Mouse (Mus musculus) ES-Bruce4 (cell line): ENCODE measurements at regions not wholly inside any gene's neighbourhood (a gene's known extent, or its start where the extent isn't known, plus 50 kb on each side); places are given as distances from the start of the nearest gene placed in this dataset.

Experiments used
- H3K27ac ChIP-seq: 2 replicates; pipeline ENCODE4 v1.5.1; 2012; ENCODE audit warnings: low read length, inconsistent platforms; ENCODE audit not compliant: insufficient read depth
- H3K27me3 ChIP-seq: 2 replicates; pipeline ENCODE4 v1.6.1; 2012; ENCODE audit warnings: mild to moderate bottlenecking, low read length, inconsistent platforms; ENCODE audit not compliant: control insufficient read depth, poor library complexity, insufficient read depth, severe bottlenecking
- H3K36me3 ChIP-seq: 2 replicates; pipeline ENCODE4 v1.6.1; 2012; ENCODE audit warnings: inconsistent platforms, mild to moderate bottlenecking, low read length, moderate library complexity; ENCODE audit not compliant: control insufficient read depth, poor library complexity, insufficient read depth, severe bottlenecking
- H3K4me1 ChIP-seq: one replicate; pipeline ENCODE4 v1.8.1; 2011; ENCODE audit warnings: low read length; ENCODE audit not compliant: control insufficient read depth, insufficient read depth
- H3K4me3 ChIP-seq: 2 replicates; pipeline ENCODE4 v1.5.1; 2011; ENCODE audit warnings: low read depth, mild to moderate bottlenecking, low read length
- H3K9ac ChIP-seq: 2 replicates; pipeline ENCODE4 v1.6.1; 2012; ENCODE audit warnings: low read depth, mild to moderate bottlenecking, inconsistent platforms; ENCODE audit not compliant: poor library complexity, severe bottlenecking
- H3K9me3 ChIP-seq: replicated peaks from 2 replicates; pipeline ENCODE4 v1.6.1; 2012; ENCODE audit warnings: mild to moderate bottlenecking, low read length, inconsistent platforms; ENCODE audit not compliant: control insufficient read depth, poor library complexity, insufficient read depth, severe bottlenecking
- CTCF ChIP-seq: IDR thresholded peaks from one replicate; pipeline ENCODE4 v1.8.1; 2011; ENCODE audit warnings: low read depth, low read length
- EP300 ChIP-seq: IDR thresholded peaks from 2 replicates; pipeline ENCODE4 v1.6.1; 2011; ENCODE audit warnings: low read depth, low read length; ENCODE audit not compliant: insufficient read depth
- POLR2A ChIP-seq: IDR thresholded peaks from one replicate; pipeline ENCODE4 v1.8.1; 2011; ENCODE audit warnings: low read length; ENCODE audit not compliant: insufficient read depth

GRCm38 (mm10) chr7:124455659-124456058, 473.0 kb downstream of the Hs3st4 start:
- no peak overlapping the region for H3K27ac ChIP-seq
- H3K9me3 ChIP-seq: no peaks in the 10 kb centered on the region
- H3K4me1 ChIP-seq: no peaks in the 10 kb centered on the region
- no peaks in the 10 kb centered on the region for H3K27me3 ChIP-seq
- no peak overlapping the region for H3K4me3 ChIP-seq
- H3K36me3 ChIP-seq: no peaks in the 10 kb centered on the region
- H3K9ac ChIP-seq: no peak overlapping the region
- no peak for TF ChIP-seq CTCF
- no peak for TF ChIP-seq EP300
- no peak for TF ChIP-seq POLR2A

DNA sequence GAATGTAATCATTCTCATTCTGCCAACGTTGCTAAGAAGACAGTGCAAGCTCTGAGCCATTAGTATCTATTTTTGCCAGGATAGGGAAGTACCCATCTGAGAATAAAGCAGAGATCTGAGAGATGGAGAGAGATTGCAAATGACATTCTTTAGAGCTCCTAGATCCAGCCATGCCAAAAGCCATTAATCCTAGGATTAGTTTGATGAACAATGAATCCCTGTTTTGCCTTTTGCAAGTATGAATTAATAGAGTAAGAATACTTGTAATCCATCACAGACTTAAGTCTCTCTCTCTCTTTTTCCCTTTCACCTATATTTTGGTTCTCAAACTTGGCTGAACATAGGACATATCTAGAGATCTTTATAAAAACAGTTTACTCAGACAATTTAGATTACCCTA, 504.7 kb downstream of the Hs3st4 start:
- no peak overlapping the region for H3K27ac ChIP-seq
- no peaks in the 10 kb centered on the region for H3K4me1 ChIP-seq
- H3K9me3 ChIP-seq: no peaks in the 10 kb centered on the region
- H3K9ac ChIP-seq: no peak overlapping the region
- H3K36me3 ChIP-seq: no peaks in the 10 kb centered on the region
- TF ChIP-seq POLR2A (no peak), EP300 (no peak), CTCF (no peak)
- H3K4me3 ChIP-seq: no peak overlapping the region
- H3K27me3 ChIP-seq: no peaks in the 10 kb centered on the region

DNA sequence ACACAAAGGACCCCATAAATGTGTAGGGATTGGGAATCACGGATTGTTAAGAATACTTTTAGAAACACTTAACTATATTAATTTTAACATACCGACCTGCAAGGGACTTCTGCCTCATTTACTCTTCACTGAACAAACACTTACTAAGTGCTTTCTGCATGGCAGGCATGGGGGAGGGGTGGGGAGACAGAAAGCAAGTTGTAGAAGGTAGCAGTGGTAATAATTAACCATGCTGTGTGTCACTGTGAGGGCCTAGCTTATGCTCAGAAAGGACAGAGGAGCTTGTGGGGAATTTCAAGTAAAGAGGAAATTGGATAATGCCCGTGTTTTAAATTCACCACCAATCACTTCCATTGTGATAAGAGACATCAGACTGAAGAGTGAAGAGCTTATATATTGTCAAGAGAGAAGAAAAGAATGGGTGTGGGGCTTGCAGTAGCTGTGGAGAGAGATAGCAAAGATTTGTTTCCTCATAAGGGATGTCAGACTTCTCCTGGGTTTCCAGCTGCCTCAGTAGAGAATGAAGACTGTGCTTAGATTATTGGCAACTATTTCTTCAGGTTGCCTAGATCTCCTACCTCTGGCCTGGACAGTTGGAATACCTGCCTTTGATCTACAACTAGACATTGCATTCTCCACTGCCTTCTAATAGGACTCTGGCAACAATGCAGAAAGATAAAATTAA, 508.6 kb downstream of the Hs3st4 start:
- Histone ChIP-seq H3K4me3 (no peak overlapping the region), H3K9me3 (no peaks in the 10 kb centered on the region), H3K4me1 (no peaks in the 10 kb centered on the region), H3K9ac (no peak overlapping the region), H3K27me3 (no peaks in the 10 kb centered on the region), H3K27ac (no peak overlapping the region), H3K36me3 (no peaks in the 10 kb centered on the region)
- TF ChIP-seq CTCF: no peak

- H3K9ac ChIP-seq: no peak overlapping the region
- H3K4me3 ChIP-seq: no peak overlapping the region
- no peaks in the 10 kb centered on the region for H3K36me3 ChIP-seq
- H3K9me3 ChIP-seq: no peaks in the 10 kb centered on the region
- no peak overlapping the region for H3K27ac ChIP-seq
- TF ChIP-seq CTCF (no peak), EP300 (no peak), POLR2A (no peak)
- H3K27me3 ChIP-seq: no peaks in the 10 kb centered on the region
- no peaks in the 10 kb centered on the region for H3K4me1 ChIP-seq
Measured at GRCm38 (mm10) chr7:124491851-124492390, 509.3 kb downstream of the Hs3st4 start.

- Histone ChIP-seq H3K27ac (no peak overlapping the region), H3K9ac (no peak overlapping the region), H3K9me3 (no peaks in the 10 kb centered on the region), H3K4me1 (no peaks in the 10 kb centered on the region), H3K27me3 (no peaks in the 10 kb centered on the region), H3K36me3 (no peaks in the 10 kb centered on the region), H3K4me3 (no peak overlapping the region)
- TF ChIP-seq CTCF (no peak), POLR2A (no peak), EP300 (no peak)
Measured at GRCm38 (mm10) chr7:124500636-124501035, 518.0 kb downstream of the Hs3st4 start.

DNA sequence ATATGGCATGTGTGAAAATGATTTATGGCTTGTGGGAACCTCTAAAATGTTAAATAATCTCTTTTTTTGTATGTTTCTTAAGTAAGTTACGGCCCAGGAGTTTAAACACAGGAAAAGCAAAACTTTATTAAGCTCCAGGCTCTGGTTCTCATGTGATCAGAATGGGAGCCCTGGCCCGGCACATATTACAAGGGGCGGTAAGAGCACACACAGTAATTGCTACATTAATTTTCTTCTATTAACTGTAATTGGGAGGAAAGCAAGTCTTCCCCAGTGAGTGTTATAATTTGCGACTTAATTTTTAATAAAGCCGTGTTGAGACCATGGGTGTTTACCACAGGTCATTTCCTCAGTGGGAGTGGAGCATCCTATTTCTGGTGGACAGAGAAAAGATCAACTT, 520.1 kb downstream of the Hs3st4 start:
- Histone ChIP-seq H3K36me3 (no peaks in the 10 kb centered on the region), H3K27ac (no peak overlapping the region), H3K4me1 (no peaks in the 10 kb centered on the region), H3K4me3 (no peak overlapping the region), H3K9ac (no peak overlapping the region), H3K9me3 (no peaks in the 10 kb centered on the region), H3K27me3 (no peaks in the 10 kb centered on the region)
- no peak for TF ChIP-seq EP300
- TF ChIP-seq POLR2A: no peak
- TF ChIP-seq CTCF: no peak
